Mouse (Mus musculus) MEL (cell line): ENCODE measurements at regions not wholly inside any gene's neighbourhood (a gene's known extent, or its start where the extent isn't known, plus 50 kb on each side); places are given as distances from the start of the nearest gene placed in this dataset.

ENCODE experiments used
- DNase-seq: peaks from one replicate; pipeline ENCODE4 v3.0.0; 2011; ENCODE audit warnings: low read depth, low spot score
- H3K27ac ChIP-seq: 2 replicates; pipeline ENCODE4 v1.5.1; 2012; ENCODE audit warnings: low read depth, mild to moderate bottlenecking, control low read depth, low read length, moderate library complexity; ENCODE audit not compliant: control insufficient read depth
- H3K27me3 ChIP-seq, 2 experiments: fragments of 150-350 bp in 1 of 2; sonication (generic) in 1 of 2; 2 replicates each; pipeline ENCODE4 v1.6.1; 2012; ENCODE audit warnings: low read length in 2 of 2, mild to moderate bottlenecking in 2 of 2, improper control_type of control experiment in 1 of 2, moderate library complexity in 1 of 2; ENCODE audit not compliant: insufficient read depth in 2 of 2, control insufficient read depth in 1 of 2
- H3K36me3 ChIP-seq, 2 experiments: 2 replicates each; pipeline ENCODE4 v1.6.1; 2012 to 2014; ENCODE audit warnings: low read length in 2 of 2, improper control_type of control experiment in 1 of 2, inconsistent platforms in 1 of 2, mild to moderate bottlenecking in 1 of 2; ENCODE audit not compliant: insufficient read depth in 2 of 2, control insufficient read depth in 1 of 2
- H3K4me1 ChIP-seq, 2 experiments: fragments of 150-350 bp in 1 of 2; sonication (generic) in 1 of 2; 2 replicates each; pipeline ENCODE4 v1.6.1; 2012; ENCODE audit warnings: low read length in 2 of 2, improper control_type of control experiment in 1 of 2, mild to moderate bottlenecking in 1 of 2; ENCODE audit not compliant: insufficient read depth in 2 of 2, control insufficient read depth in 1 of 2
- H3K4me3 ChIP-seq, 2 experiments: fragments of 150-350 bp in 1 of 2; sonication (generic) in 1 of 2; 2 replicates each; pipeline ENCODE4 v1.5.1; 2012; ENCODE audit warnings: low read depth in 2 of 2, low read length in 2 of 2, mild to moderate bottlenecking in 2 of 2, moderate library complexity in 2 of 2, control low read depth in 1 of 2, improper control_type of control experiment in 1 of 2; ENCODE audit not compliant: control insufficient read depth in 1 of 2, insufficient read depth in 1 of 2
- H3K79me2 ChIP-seq: 2 replicates; pipeline ENCODE4 v1.6.1; 2012; ENCODE audit warnings: mild to moderate bottlenecking, low read length, moderate library complexity; ENCODE audit not compliant: control insufficient read depth, poor library complexity, insufficient read depth
- H3K9ac ChIP-seq: 2 replicates; pipeline ENCODE4 v1.6.1; 2012; ENCODE audit warnings: low read depth, mild to moderate bottlenecking, control low read depth, low read length, moderate library complexity; ENCODE audit not compliant: control insufficient read depth, poor library complexity, severe bottlenecking
- H3K9me3 ChIP-seq: fragments of 150-350 bp; sonication (generic); replicated peaks from 2 replicates; pipeline ENCODE4 v1.6.1; 2012; ENCODE audit warnings: mild to moderate bottlenecking, low read length, improper control_type of control experiment, moderate library complexity; ENCODE audit not compliant: insufficient read depth
- CHD2 ChIP-seq: IDR thresholded peaks from 2 replicates; pipeline ENCODE4 v1.6.1; 2011; ENCODE audit warnings: low read length, improper control_type of control experiment
- E2F4 ChIP-seq: IDR thresholded peaks from 2 replicates; pipeline ENCODE4 v1.6.1; 2011; ENCODE audit warnings: low read depth, low read length, improper control_type of control experiment, borderline replicate concordance
- ELF1 ChIP-seq: IDR thresholded peaks from 2 replicates; pipeline ENCODE4 v1.6.1; 2014; ENCODE audit warnings: low read depth, mild to moderate bottlenecking, inconsistent platforms, low read length, improper control_type of control experiment, moderate library complexity
- EP300 ChIP-seq, 2 experiments: IDR thresholded peaks; 2 replicates each; pipeline ENCODE4 v1.6.1; 2011; ENCODE audit warnings: improper control_type of control experiment in 2 of 2, low read length in 2 of 2, low read depth in 1 of 2, mild to moderate bottlenecking in 1 of 2
- ETS1 ChIP-seq: IDR thresholded peaks from 2 replicates; pipeline ENCODE4 v1.6.1; 2012; ENCODE audit warnings: low read depth, mild to moderate bottlenecking, inconsistent platforms, low read length, improper control_type of control experiment, moderate library complexity
- HCFC1 ChIP-seq: IDR thresholded peaks from 2 replicates; pipeline ENCODE4 v1.6.1; 2012; ENCODE audit warnings: low read depth, mild to moderate bottlenecking, inconsistent platforms, low read length, improper control_type of control experiment, moderate library complexity
- JUND ChIP-seq: IDR thresholded peaks from 2 replicates; pipeline ENCODE4 v1.6.1; 2011; ENCODE audit warnings: low read depth, mild to moderate bottlenecking, improper control_type of control experiment, low read length
- KAT2A ChIP-seq: conservative IDR thresholded peaks from 2 replicates; pipeline ENCODE4 v1.6.1; 2012; ENCODE audit warnings: low read depth, low read length, improper control_type of control experiment, inconsistent platforms
- MAFK ChIP-seq: IDR thresholded peaks from 2 replicates; pipeline ENCODE4 v1.6.1; 2011; ENCODE audit warnings: low read depth, mild to moderate bottlenecking, low read length, improper control_type of control experiment, borderline replicate concordance
- MAX ChIP-seq: IDR thresholded peaks from 2 replicates; pipeline ENCODE4 v1.6.1; 2011; ENCODE audit warnings: low read length, improper control_type of control experiment
- MAZ ChIP-seq: IDR thresholded peaks from 2 replicates; pipeline ENCODE4 v1.6.1; 2012; ENCODE audit warnings: low read depth, mild to moderate bottlenecking, inconsistent platforms, low read length, improper control_type of control experiment
- NELFE ChIP-seq: IDR thresholded peaks from 2 replicates; pipeline ENCODE4 v1.6.1; 2011; ENCODE audit warnings: low read depth, low read length, improper control_type of control experiment
- POLR2A ChIP-seq, 2 experiments: IDR thresholded peaks; 2 replicates each; pipeline ENCODE4 v1.6.1; 2011 to 2012; ENCODE audit warnings: low read length in 2 of 2, mild to moderate bottlenecking in 2 of 2, control low read depth in 1 of 2, improper control_type of control experiment in 1 of 2, low read depth in 1 of 2, moderate library complexity in 1 of 2; ENCODE audit not compliant: control insufficient read depth in 1 of 2, insufficient read depth in 1 of 2, poor library complexity in 1 of 2
- SMC3 ChIP-seq: IDR thresholded peaks from 2 replicates; pipeline ENCODE4 v1.6.1; 2011; ENCODE audit warnings: low read depth, low read length, improper control_type of control experiment
- TBP ChIP-seq: IDR thresholded peaks from 2 replicates; pipeline ENCODE4 v1.8.0; 2011; ENCODE audit warnings: low read depth, low read length, improper control_type of control experiment
- TCF12 ChIP-seq: IDR thresholded peaks from 2 replicates; pipeline ENCODE4 v1.6.1; 2014; ENCODE audit warnings: low read depth, mild to moderate bottlenecking, inconsistent platforms, low read length, improper control_type of control experiment, moderate library complexity
- USF1 ChIP-seq: IDR thresholded peaks from 2 replicates; pipeline ENCODE4 v1.6.1; 2014; ENCODE audit warnings: low read depth, mild to moderate bottlenecking, inconsistent platforms, low read length, improper control_type of control experiment, moderate library complexity
- USF2 ChIP-seq, 2 experiments: IDR thresholded peaks; 2 replicates each; pipeline ENCODE4 v1.6.1; 2011 to 2012; ENCODE audit warnings: improper control_type of control experiment in 2 of 2, low read length in 2 of 2, borderline replicate concordance in 1 of 2, inconsistent platforms in 1 of 2, low read depth in 1 of 2, mild to moderate bottlenecking in 1 of 2; ENCODE audit not compliant: insufficient read depth in 1 of 2
- ZC3H11A ChIP-seq: IDR thresholded peaks from 2 replicates; pipeline ENCODE4 v1.6.1; 2012; ENCODE audit warnings: low read depth, mild to moderate bottlenecking, inconsistent platforms, low read length, improper control_type of control experiment
- ZMIZ1 ChIP-seq: IDR thresholded peaks from 2 replicates; pipeline ENCODE4 v1.6.1; 2012; ENCODE audit warnings: low read depth, mild to moderate bottlenecking, inconsistent platforms, low read length, improper control_type of control experiment, moderate library complexity

DNA sequence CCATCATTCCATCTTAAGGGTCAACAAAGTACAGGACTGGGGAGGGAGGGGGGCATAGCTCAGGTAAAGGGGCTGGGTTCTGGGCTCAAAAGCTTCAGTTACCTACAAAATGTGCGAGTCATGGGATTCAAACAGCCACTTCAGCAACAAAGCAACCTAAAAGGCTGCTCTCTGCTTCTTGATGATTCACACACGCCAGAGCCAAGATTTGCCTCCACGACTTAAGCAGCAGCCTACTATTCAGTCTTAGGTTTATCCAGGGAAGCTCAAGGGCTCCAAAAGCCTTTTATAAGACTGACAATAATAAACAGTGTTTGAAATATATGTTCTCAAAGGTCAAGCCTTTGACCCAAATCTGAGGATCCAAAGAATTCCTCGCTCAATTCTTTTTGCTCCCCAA is 225.3 kb downstream of the Lyplal1 start:
- no peak for DNase-seq
- Histone ChIP-seq H3K9me3 (no peaks in the 10 kb centered on the region), H3K79me2 (no peaks in the 10 kb centered on the region), H3K9ac (no peak overlapping the region), H3K4me1 (no peaks in the 10 kb centered on the region), H3K4me3 (no peak overlapping the region), H3K27me3 (no peaks in the 10 kb centered on the region), H3K36me3 (no peaks in the 10 kb centered on the region), H3K27ac (no peak overlapping the region)
- TF ChIP-seq NELFE, result no peak
- no peak for TF ChIP-seq ELF1
- TF ChIP-seq MAZ, result no peak
- no peak for TF ChIP-seq KAT2A
- no peak for TF ChIP-seq USF1
- TF ChIP-seq CHD2, result no peak
- no peak for TF ChIP-seq POLR2A (IDR thresholded peaks at IDR 0.05; ENCODE audit: control insufficient read depth in 1 of 2, insufficient read depth in 1 of 2, low read depth in 1 of 2, low read length in 2 of 2, poor library complexity in 1 of 2)
- no peak for TF ChIP-seq SMC3
- TF ChIP-seq HCFC1, result no peak
- TF ChIP-seq TBP, result no peak
- no peak for TF ChIP-seq ZMIZ1
- no peak for TF ChIP-seq ETS1
- no peak for TF ChIP-seq MAX
- TF ChIP-seq TCF12, result no peak
- TF ChIP-seq EP300 (IDR thresholded peaks at IDR 0.05; ENCODE audit: low read depth in 1 of 2, low read length in 2 of 2), result no peak

- H3K27ac ChIP-seq, result no peak overlapping the region
- no peak overlapping the region for H3K9ac ChIP-seq
- H3K36me3 ChIP-seq, result no peaks in the 10 kb centered on the region
- no peak for DNase-seq
- H3K4me1 ChIP-seq, result no peaks in the 10 kb centered on the region
- no peaks in the 10 kb centered on the region for H3K27me3 ChIP-seq
- no peak overlapping the region for H3K4me3 ChIP-seq
- no peak for TF ChIP-seq E2F4
- no peaks in the 10 kb centered on the region for H3K9me3 ChIP-seq
- H3K79me2 ChIP-seq, result no peaks in the 10 kb centered on the region
Measured at GRCm38 (mm10) chr1:185893421-185893820, 223.7 kb downstream of the Lyplal1 start.

DNA sequence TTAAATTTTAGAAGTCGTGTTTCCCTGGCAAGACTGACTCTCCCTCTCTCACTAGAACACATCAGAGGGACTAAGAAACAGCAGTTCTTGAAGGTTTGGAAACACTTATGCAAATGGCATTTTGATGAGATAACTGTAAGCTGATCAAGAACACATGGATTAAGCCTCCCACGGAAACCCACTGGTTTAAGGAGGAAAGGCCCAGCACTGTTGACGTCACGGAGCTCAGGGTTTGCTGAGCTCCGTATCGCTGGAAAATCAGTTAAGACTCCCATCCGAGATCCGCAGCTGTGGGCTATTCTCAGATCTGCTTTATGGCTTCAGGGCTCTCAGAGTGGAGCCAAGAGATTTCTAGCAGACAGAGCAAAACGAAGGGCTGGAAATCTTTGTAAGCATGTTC is 218.6 kb downstream of the Lyplal1 start:
- no peaks in the 10 kb centered on the region for H3K9me3 ChIP-seq
- no peak for DNase-seq
- no peaks in the 10 kb centered on the region for H3K79me2 ChIP-seq
- H3K27me3 ChIP-seq, result no peaks in the 10 kb centered on the region
- H3K4me1 ChIP-seq, result no peaks in the 10 kb centered on the region
- H3K27ac ChIP-seq, result no peak overlapping the region
- TF ChIP-seq JUND (no peak), USF2 (IDR thresholded peaks at IDR 0.05; ENCODE audit: borderline replicate concordance in 1 of 2, insufficient read depth in 1 of 2, low read depth in 1 of 2, low read length in 2 of 2) (no peak), MAZ (no peak), CHD2 (no peak), ZC3H11A (no peak), MAFK (no peak)
- no peak overlapping the region for H3K9ac ChIP-seq
- H3K36me3 ChIP-seq, result no peaks in the 10 kb centered on the region
- H3K4me3 ChIP-seq, result no peak overlapping the region
